In the genomic region with DNA sequence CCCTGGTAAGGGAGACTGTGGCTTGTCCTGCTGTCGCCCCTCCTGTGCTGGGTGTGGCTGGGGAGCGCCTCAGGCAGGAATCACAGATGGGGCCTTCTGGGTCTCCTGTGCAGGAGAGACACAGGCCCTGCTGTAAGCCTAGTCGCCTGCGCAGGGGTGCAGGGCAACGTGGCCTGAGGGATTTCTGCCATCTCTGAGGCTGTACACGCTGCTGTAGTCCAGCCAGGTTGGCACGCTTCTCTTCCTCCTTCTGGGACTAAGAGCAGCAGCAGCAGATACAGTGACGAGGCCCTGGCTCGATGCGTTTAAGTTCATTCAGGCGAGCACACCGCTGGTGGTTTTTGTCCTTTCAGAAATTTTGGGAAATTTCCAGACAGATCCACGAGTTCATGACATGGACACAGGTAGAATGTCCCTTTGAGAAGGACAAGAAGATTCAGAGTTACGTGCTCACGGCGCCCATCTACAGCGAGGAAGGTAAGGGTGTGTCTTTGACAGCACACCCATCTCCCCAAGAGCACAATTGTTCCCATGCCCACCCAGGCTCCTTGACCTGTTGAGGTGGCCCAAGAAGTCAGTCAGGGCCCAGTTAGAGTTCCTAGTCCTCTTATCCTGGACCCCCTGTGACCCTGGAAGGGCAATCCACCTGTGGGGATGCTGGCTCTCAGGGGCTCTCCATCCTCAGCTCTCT, we compare ENCODE assay signal across 17 mouse cellular contexts. TPM values are rescaled to one million over a fixed set of nuclear protein-coding genes. Genes with fewer than 3 reads are reported as not detected.
DNase-seq lines count a peak whose midpoint lies in the region; ATAC-seq lines count a peak whose summit lies in the region.
"Had no signal": no experiment of that assay in that cellular context is flagged by ENCODE, and none has a peak within 500 bp of the region (broad histone marks: within the 10 kb centered on the region; RNA-seq: fewer than 3 reads in every experiment).

No protein-coding gene starts in this region.

- ATAC-seq in kidney, embryonic 16.5 days (ENCODE audit: low FRiP score, low TSS enrichment) = no peak
- no peak for ATAC-seq in limb, embryonic 11.5 days (ENCODE audit: insufficient number of reproducible peaks, low FRiP score, low TSS enrichment, low read depth)
- ATAC-seq: activated CD4-positive, CD25-positive, alpha-beta regulatory T cell, adult 4 months; forebrain, embryonic 15.5 days; Patski had no signal

- no peaks in the 10 kb centered on the region for H3K9me3 ChIP-seq in kidney, embryonic 16.5 days (ENCODE audit: low read length)
- no peaks in the 10 kb centered on the region for H3K9me3 ChIP-seq in limb, embryonic 11.5 days (ENCODE audit: control insufficient read depth, low read length)
- H3K9me3 ChIP-seq in limb, embryonic 10.5 days (replicated peaks) = no peaks in the 10 kb centered on the region
- H3K9me3 ChIP-seq: embryonic facial prominence, embryonic 12.5 days; forebrain, embryonic 15.5 days; heart, embryonic 13.5 days had no signal

- H3K4me3 ChIP-seq in kidney, embryonic 16.5 days (ENCODE audit: low read length) = no peak overlapping the region
- no peak overlapping the region for H3K4me3 ChIP-seq in limb, embryonic 11.5 days (ENCODE audit: low read depth, low read length)
- no peak overlapping the region for H3K4me3 ChIP-seq in limb, embryonic 10.5 days
- H3K4me3 ChIP-seq: embryonic facial prominence, embryonic 12.5 days; forebrain, embryonic 15.5 days; heart, embryonic 13.5 days had no signal

- peak; percentile 5 for DNase-seq in kidney, postnatal 10 days
- DNase-seq in limb, embryonic 11.5 days (ENCODE audit: low spot score) = peak; percentile 18
- DNase-seq in limb, embryonic 10.5 days (ENCODE audit: low spot score) = no peak
- peak; percentile 1 for DNase-seq in urinary bladder, postnatal 14 days (ENCODE audit: low spot score)
- no peak for DNase-seq in urinary bladder, postnatal 25 days (ENCODE audit: low spot score)
- no peak for DNase-seq in neural tube, embryonic 10.5 days (ENCODE audit: extremely low spot score, low spot score)
- DNase-seq: adrenal gland, postnatal 14 days; cerebellum, adult 11-12 months; cerebellum, adult 9-10 months; gastrocnemius, postnatal 14 days; heart, postnatal 36 days had no signal

- H3K36me3 ChIP-seq in kidney, embryonic 16.5 days (ENCODE audit: insufficient read depth, low read length) = no peaks in the 10 kb centered on the region
- no peaks in the 10 kb centered on the region for H3K36me3 ChIP-seq in limb, embryonic 11.5 days (ENCODE audit: control insufficient read depth, insufficient read depth, low read length)
- no peaks in the 10 kb centered on the region for H3K36me3 ChIP-seq in limb, embryonic 10.5 days
- H3K36me3 ChIP-seq: embryonic facial prominence, embryonic 12.5 days; forebrain, embryonic 15.5 days; heart, embryonic 13.5 days had no signal

- H3K27me3 ChIP-seq in kidney, embryonic 16.5 days (ENCODE audit: insufficient read depth, low read length) = no peaks in the 10 kb centered on the region
- H3K27me3 ChIP-seq in limb, embryonic 11.5 days (ENCODE audit: control insufficient read depth, insufficient read depth, low read length) = no peaks in the 10 kb centered on the region
- H3K27me3 ChIP-seq in limb, embryonic 10.5 days (ENCODE audit: low read depth, poor library complexity, severe bottlenecking) = no peaks in the 10 kb centered on the region
- H3K27me3 ChIP-seq: embryonic facial prominence, embryonic 12.5 days; forebrain, embryonic 15.5 days; heart, embryonic 13.5 days had no signal

- H3K4me1 ChIP-seq in kidney, embryonic 16.5 days (ENCODE audit: insufficient read depth, low read length) = no peaks in the 10 kb centered on the region
- H3K4me1 ChIP-seq in limb, embryonic 11.5 days (ENCODE audit: control insufficient read depth, insufficient read depth, low read length) = no peaks in the 10 kb centered on the region
- H3K4me1 ChIP-seq in limb, embryonic 10.5 days = no peaks in the 10 kb centered on the region
- H3K4me1 ChIP-seq: embryonic facial prominence, embryonic 12.5 days; forebrain, embryonic 15.5 days; heart, embryonic 13.5 days had no signal

- H3K27ac ChIP-seq in kidney, embryonic 16.5 days (ENCODE audit: low read length) = no peak overlapping the region
- H3K27ac ChIP-seq in limb, embryonic 11.5 days (replicated peaks; ENCODE audit: low read depth, low read length) = no peak overlapping the region
- H3K27ac ChIP-seq in limb, embryonic 10.5 days = no peak overlapping the region
- H3K27ac ChIP-seq: embryonic facial prominence, embryonic 12.5 days; forebrain, embryonic 15.5 days; heart, embryonic 13.5 days had no signal

- no peak overlapping the region for H3K9ac ChIP-seq in kidney, embryonic 16.5 days (replicated peaks; ENCODE audit: low read length)
- H3K9ac ChIP-seq in limb, embryonic 11.5 days (ENCODE audit: low read length) = no peak overlapping the region
- H3K9ac ChIP-seq: embryonic facial prominence, embryonic 12.5 days; forebrain, embryonic 15.5 days; heart, embryonic 13.5 days had no signal

- WGBS in kidney, embryonic 16.5 days = 84% methylated on average over 17 of the region's 17 CpGs
- WGBS in limb, embryonic 11.5 days = 83% methylated on average over 17 of the region's 17 CpGs
- 85% methylated on average over 17 of the region's 17 CpGs for WGBS in limb, embryonic 10.5 days

- no peak overlapping the region for H3K4me2 ChIP-seq in kidney, embryonic 16.5 days (replicated peaks; ENCODE audit: low read depth, low read length)
- H3K4me2 ChIP-seq in limb, embryonic 11.5 days (ENCODE audit: low read depth, severe bottlenecking) = no peak overlapping the region
- H3K4me2 ChIP-seq: embryonic facial prominence, embryonic 12.5 days; forebrain, embryonic 15.5 days; heart, embryonic 13.5 days had no signal

RNA-seq across cellular contexts. Expression of a gene that starts 50.0 kb away (rescaled TPM):
- polyA plus RNA-seq in kidney, embryonic 16.5 days (2015; fragmentation: Nextera tagmentation; extraction: Ambion mirVana) = 16.4 and 16.5 TPM in 2 replicates
- 10.3 and 10.8 TPM in 2 replicates for polyA plus RNA-seq in limb, embryonic 11.5 days (2014; fragmentation: Nextera tagmentation; extraction: Ambion mirVana)
- polyA plus RNA-seq in limb, embryonic 10.5 days (2016; fragmentation: Nextera tagmentation; extraction: Ambion mirVana) = 5.2 and 7.6 TPM in 2 replicates

Comparison
In these comparisons a context has a peak if more than half of its experiments do, and no peak if none do; other contexts are left out.
1. DNase-seq: peak in kidney, postnatal 10 days (single experiment), limb, embryonic 11.5 days (single experiment) and urinary bladder, postnatal 14 days (single experiment); none in limb, embryonic 10.5 days (single experiment), urinary bladder, postnatal 25 days (single experiment) and neural tube, embryonic 10.5 days (single experiment).